Mouse (Mus musculus): ENCODE results near the gene Eif2ak1. TPM values are rescaled to one million over a fixed set of nuclear protein-coding genes. Genes with fewer than 3 reads are reported as not detected.

The Eif2ak1 gene
- polyA plus RNA-seq, 1 experiment from 2014 or later: 36.4 TPM

DNA sequence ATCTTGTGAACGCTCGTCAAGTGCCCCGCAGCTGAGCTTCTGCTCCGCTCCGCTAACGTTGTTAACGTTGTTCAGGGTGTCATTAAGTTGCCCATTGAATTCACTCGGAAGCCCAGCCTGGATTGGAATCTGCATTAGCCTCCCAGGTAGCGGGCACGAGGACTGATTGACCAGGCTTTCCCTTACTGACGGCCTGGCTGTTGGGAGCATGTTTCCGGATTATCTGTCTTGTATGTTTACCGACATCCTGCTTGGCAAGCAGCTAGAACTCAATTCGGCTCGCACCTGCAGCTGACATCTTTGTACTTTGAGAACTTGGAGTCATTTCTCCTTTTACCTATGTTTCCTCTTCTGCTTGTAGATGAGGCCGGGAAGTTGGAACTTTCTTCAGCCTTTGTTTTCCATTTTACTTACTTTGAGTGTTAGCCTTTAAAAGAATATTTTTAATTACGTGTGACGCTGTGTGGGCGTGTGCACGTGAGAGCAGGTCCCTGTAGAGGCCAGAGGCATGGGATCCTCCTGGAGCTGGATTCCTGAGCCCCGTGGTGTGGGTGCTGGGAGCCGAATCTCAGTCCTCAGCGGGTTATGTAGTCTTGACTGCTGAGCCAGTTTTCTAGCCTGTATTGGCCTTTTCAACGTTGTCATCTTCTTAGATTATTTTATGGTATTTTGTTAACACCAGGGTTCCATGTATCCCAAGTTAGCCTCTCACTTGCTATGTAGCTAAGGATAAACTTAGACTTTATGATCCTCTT, 2.5 kb downstream of the Eif2ak1 start:
- no peaks in the 10 kb centered on the region for H3K36me3 ChIP-seq
- no peak overlapping the region for H3K27ac ChIP-seq
- no peak for ATAC-seq (ENCODE audit: borderline replicate concordance, extremely low read depth, low FRiP score, low TSS enrichment)
- H3K9ac ChIP-seq: no peak overlapping the region
- peaks cover 11% of the 10 kb centered on the region for H3K4me1 ChIP-seq
- H3K27me3 ChIP-seq: no peaks in the 10 kb centered on the region
- no peak overlapping the region for H3K4me3 ChIP-seq
- WGBS: 83% methylated on average over 24 of the region's 24 CpGs
- no peak overlapping the region for H3K4me2 ChIP-seq
- H3K9me3 ChIP-seq: no peaks in the 10 kb centered on the region

GRCm38 (mm10) chr5:143820820-143821219, 3.2 kb downstream of the Eif2ak1 start:
- Histone ChIP-seq H3K4me1 (peaks cover 11% of the 10 kb centered on the region), H3K9me3 (no peaks in the 10 kb centered on the region), H3K36me3 (no peaks in the 10 kb centered on the region), H3K4me2 (no peak overlapping the region), H3K9ac (no peak overlapping the region), H3K27ac (no peak overlapping the region), H3K4me3 (no peak overlapping the region), H3K27me3 (no peaks in the 10 kb centered on the region)
- ATAC-seq (ENCODE audit: borderline replicate concordance, extremely low read depth, low FRiP score, low TSS enrichment): no peak
- 93% methylated on average over 5 of the region's 5 CpGs for WGBS

DNA sequence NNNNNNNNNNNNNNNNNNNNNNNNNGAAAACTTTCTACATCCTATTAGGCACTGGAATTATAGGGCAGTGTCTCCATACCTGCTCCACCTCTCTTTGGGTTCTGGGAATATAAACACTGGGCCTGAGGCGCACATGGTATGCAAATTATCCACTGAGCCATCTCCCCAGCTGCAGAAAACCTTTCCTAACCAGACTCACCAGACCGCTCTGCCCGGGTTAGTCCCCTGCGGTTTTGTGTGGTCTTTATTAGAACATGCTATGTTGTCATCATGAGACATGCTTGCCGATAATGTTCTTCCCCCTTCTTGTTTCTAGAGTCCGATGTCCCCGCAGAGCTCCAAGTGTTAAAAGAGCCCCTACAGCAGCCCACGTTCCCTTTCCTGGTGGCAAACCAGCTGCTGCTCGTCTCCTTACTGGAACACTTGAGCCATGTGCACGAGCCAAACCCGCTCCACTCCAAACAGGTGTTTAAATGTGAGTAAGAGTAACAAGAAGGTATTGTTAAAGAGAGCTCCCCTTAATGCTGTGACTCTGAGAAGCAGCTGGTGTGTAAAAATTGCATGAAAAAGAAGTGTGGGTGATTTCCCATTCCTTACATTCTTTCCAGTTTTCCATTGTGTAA, 54.1 kb downstream of the Eif2ak1 start:
- H3K4me1 ChIP-seq: no peaks in the 10 kb centered on the region
- peaks cover 31% of the 10 kb centered on the region for H3K36me3 ChIP-seq
- no peak overlapping the region for H3K4me3 ChIP-seq
- no peak overlapping the region for H3K27ac ChIP-seq
- no peaks in the 10 kb centered on the region for H3K9me3 ChIP-seq
- no peak overlapping the region for H3K9ac ChIP-seq
- 78% methylated on average over 11 of the region's 11 CpGs for WGBS
- H3K4me2 ChIP-seq: no peak overlapping the region
- no peak for ATAC-seq (ENCODE audit: borderline replicate concordance, extremely low read depth, low FRiP score, low TSS enrichment)
- H3K27me3 ChIP-seq: no peaks in the 10 kb centered on the region

DNA sequence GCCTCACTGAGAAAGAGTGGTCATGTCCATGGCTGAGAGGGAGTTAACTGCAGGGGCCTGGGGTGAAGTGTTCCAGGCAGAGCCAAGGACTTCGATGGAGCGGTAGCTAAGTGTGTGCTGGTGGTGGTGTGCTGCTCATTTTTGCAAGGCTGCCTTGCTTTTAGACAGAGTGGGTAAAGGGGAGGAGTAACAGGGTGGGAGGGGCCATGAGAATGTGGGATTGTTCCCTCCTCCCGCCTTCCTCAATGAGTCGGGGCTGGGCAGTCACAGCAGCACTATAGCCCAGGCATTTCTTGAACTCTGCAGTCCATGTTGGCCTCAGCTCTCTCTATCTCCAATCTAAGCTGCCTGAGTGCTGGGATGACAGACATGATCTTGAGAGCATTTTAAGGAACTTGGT, 57.0 kb downstream of the Eif2ak1 start:
- Histone ChIP-seq H3K4me2 (no peak overlapping the region), H3K4me1 (no peaks in the 10 kb centered on the region), H3K4me3 (no peak overlapping the region), H3K27ac (no peak overlapping the region), H3K9me3 (no peaks in the 10 kb centered on the region), H3K36me3 (peaks cover 50% of the 10 kb centered on the region), H3K27me3 (no peaks in the 10 kb centered on the region), H3K9ac (no peak overlapping the region)
- 0 out of 2 replicates have a peak, but pooled peaks have one; percentile 39 for ATAC-seq (ENCODE audit: borderline replicate concordance, extremely low read depth, low FRiP score, low TSS enrichment)
- WGBS: 56% methylated on average over 4 of the region's 4 CpGs

GRCm38 (mm10) chr5:143885274-143885673, 67.7 kb downstream of the Eif2ak1 start:
- H3K27ac ChIP-seq: no peak overlapping the region
- H3K9ac ChIP-seq: no peak overlapping the region
- H3K4me2 ChIP-seq: no peak overlapping the region
- H3K4me1 ChIP-seq: no peaks in the 10 kb centered on the region
- WGBS: 97% methylated on average over 3 of the region's 3 CpGs
- H3K36me3 ChIP-seq: peaks cover 81% of the 10 kb centered on the region
- ATAC-seq (ENCODE audit: borderline replicate concordance, extremely low read depth, low FRiP score, low TSS enrichment): no peak
- no peak overlapping the region for H3K4me3 ChIP-seq
- H3K27me3 ChIP-seq: no peaks in the 10 kb centered on the region
- no peaks in the 10 kb centered on the region for H3K9me3 ChIP-seq

- 64% methylated on average over 6 of the region's 6 CpGs for WGBS
- H3K9me3 ChIP-seq: no peaks in the 10 kb centered on the region
- H3K27ac ChIP-seq: no peak overlapping the region
- ATAC-seq (ENCODE audit: borderline replicate concordance, extremely low read depth, low FRiP score, low TSS enrichment): no peak
- H3K9ac ChIP-seq: no peak overlapping the region
- H3K27me3 ChIP-seq: no peaks in the 10 kb centered on the region
- peaks cover 53% of the 10 kb centered on the region for H3K36me3 ChIP-seq
- no peak overlapping the region for H3K4me2 ChIP-seq
- H3K4me3 ChIP-seq: no peak overlapping the region
- no peaks in the 10 kb centered on the region for H3K4me1 ChIP-seq
Measured at GRCm38 (mm10) chr5:143890741-143891140, 73.2 kb downstream of the Eif2ak1 start.

GRCm38 (mm10) chr5:143892255-143892886, 74.8 kb downstream of the Eif2ak1 start:
- Histone ChIP-seq H3K9me3 (no peaks in the 10 kb centered on the region), H3K4me1 (no peaks in the 10 kb centered on the region)

GRCm38 (mm10) chr5:143893396-143893795, 75.8 kb downstream of the Eif2ak1 start:
- Histone ChIP-seq H3K9ac (no peak overlapping the region), H3K27ac (no peak overlapping the region), H3K27me3 (no peaks in the 10 kb centered on the region), H3K4me2 (no peak overlapping the region), H3K4me1 (no peaks in the 10 kb centered on the region), H3K36me3 (peaks cover 43% of the 10 kb centered on the region), H3K9me3 (no peaks in the 10 kb centered on the region), H3K4me3 (no peak overlapping the region)
- 64% methylated on average over 5 of the region's 5 CpGs for WGBS
- no peak for ATAC-seq (ENCODE audit: borderline replicate concordance, extremely low read depth, low FRiP score, low TSS enrichment)

More at GRCm38 (mm10) chr5:143892255-143892886, 74.8 kb downstream of the Eif2ak1 start:
- H3K27me3 ChIP-seq: no peaks in the 10 kb centered on the region
- no peak overlapping the region for H3K9ac ChIP-seq
- no peak overlapping the region for H3K4me2 ChIP-seq
- no peak overlapping the region for H3K4me3 ChIP-seq
- peaks cover 39% of the 10 kb centered on the region for H3K36me3 ChIP-seq
- WGBS: 70% methylated on average over 9 of the region's 9 CpGs
- no peak overlapping the region for H3K27ac ChIP-seq
- ATAC-seq (ENCODE audit: borderline replicate concordance, extremely low read depth, low FRiP score, low TSS enrichment): no peak

GRCm38 (mm10) chr5:143897635-143898330, 80.2 kb downstream of the Eif2ak1 start, which contains the start of gene Ankrd61:
Ankrd61 (minus strand) TSS chr5:143897685.
- H3K4me2 ChIP-seq: no peak within 1 kb of the TSS
- H3K9me3 ChIP-seq: no peaks in the 10 kb centered on the region
- WGBS: 78% methylated on average over 14 of the region's 14 CpGs
- H3K9ac ChIP-seq: no peak within 1 kb of the TSS
- H3K27me3 ChIP-seq: no peaks in the 10 kb centered on the region
- peaks cover 42% of the 10 kb centered on the region for H3K36me3 ChIP-seq
- H3K4me3 ChIP-seq: no peak within 1 kb of the TSS
- no peak for ATAC-seq (ENCODE audit: borderline replicate concordance, extremely low read depth, low FRiP score, low TSS enrichment)
- H3K4me1 ChIP-seq: no peaks in the 10 kb centered on the region
- no peak within 1 kb of the TSS for H3K27ac ChIP-seq

GRCm38 (mm10) chr5:143902111-143902510, 84.5 kb downstream of the Eif2ak1 start:
- no peak overlapping the region for H3K4me2 ChIP-seq
- no peaks in the 10 kb centered on the region for H3K9me3 ChIP-seq
- no peak overlapping the region for H3K9ac ChIP-seq
- no peak for ATAC-seq (ENCODE audit: borderline replicate concordance, extremely low read depth, low FRiP score, low TSS enrichment)
- no peak overlapping the region for H3K27ac ChIP-seq
- H3K36me3 ChIP-seq: peaks cover 66% of the 10 kb centered on the region
- no peaks in the 10 kb centered on the region for H3K27me3 ChIP-seq
- no peaks in the 10 kb centered on the region for H3K4me1 ChIP-seq
- WGBS: 76% methylated on average over 3 of the region's 3 CpGs
- no peak overlapping the region for H3K4me3 ChIP-seq

DNA sequence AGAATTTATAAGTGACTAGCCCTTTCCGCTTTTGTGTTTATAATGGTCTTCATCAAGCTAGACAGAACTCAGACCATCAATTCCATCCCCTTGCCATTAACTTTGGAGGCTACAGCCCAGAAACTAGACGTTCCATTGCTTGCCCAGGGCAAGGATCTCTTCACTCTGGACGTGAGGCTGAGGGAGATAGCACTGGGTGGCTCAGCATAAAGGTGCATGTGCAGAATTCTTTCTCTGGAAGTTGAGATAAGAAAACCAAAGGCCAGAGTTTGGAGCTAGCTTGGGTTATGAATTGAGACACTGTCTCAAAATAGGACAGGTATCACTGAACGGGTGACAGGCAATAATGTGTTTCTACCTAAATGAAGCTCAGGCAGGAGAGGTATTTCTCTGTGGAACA, 86.2 kb downstream of the Eif2ak1 start:
- peaks cover 56% of the 10 kb centered on the region for H3K36me3 ChIP-seq
- H3K27me3 ChIP-seq: no peaks in the 10 kb centered on the region
- H3K27ac ChIP-seq: no peak overlapping the region
- H3K4me2 ChIP-seq: no peak overlapping the region
- no peaks in the 10 kb centered on the region for H3K9me3 ChIP-seq
- H3K4me3 ChIP-seq: no peak overlapping the region
- ATAC-seq (ENCODE audit: borderline replicate concordance, extremely low read depth, low FRiP score, low TSS enrichment): no peak
- peaks cover 15% of the 10 kb centered on the region for H3K4me1 ChIP-seq
- WGBS: 79% methylated on average over 4 of the region's 4 CpGs
- H3K9ac ChIP-seq: no peak overlapping the region

Data from lung, embryonic 15.5 days (tissue).